Mouse (Mus musculus): ENCODE data around the gene Prkch.

DNA sequence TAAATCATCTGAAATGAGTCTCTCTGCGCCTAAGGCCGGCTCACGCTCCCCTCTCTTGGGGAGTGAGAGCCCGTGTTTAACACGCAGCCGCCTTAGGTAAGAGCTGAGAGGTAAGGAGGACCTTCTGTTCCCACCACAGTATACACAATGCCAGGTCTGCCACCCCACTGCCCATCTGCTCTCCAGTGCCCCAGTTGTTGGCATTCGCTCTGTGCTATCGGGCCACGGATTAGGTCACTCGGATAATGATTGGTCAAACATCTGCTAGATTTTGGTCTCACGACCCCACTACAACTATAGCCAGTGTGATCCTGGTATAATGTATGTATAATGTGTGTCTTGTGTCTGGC is 19.0 kb upstream of the Prkch start:
- TF ChIP-seq POLR2A (IDR thresholded peaks at IDR 0.05; ENCODE audit: control insufficient read depth, extremely low read depth, insufficient read depth, low read length, poor library complexity) (no peak), CTCF (IDR thresholded peaks at IDR 0.05; ENCODE audit: borderline replicate concordance, control insufficient read depth, extremely low read depth, insufficient read depth, low read length, poor library complexity) (no peak)

Measured in thymus, adult 2 months (tissue).